Mouse (Mus musculus): ENCODE data around the gene Gss. TPM values are rescaled to one million over a fixed set of nuclear protein-coding genes. Genes with fewer than 3 reads are reported as not detected.

Gss gene
- polyA plus RNA-seq, 1 experiment from 2014 or later, result 16.7 TPM

DNA sequence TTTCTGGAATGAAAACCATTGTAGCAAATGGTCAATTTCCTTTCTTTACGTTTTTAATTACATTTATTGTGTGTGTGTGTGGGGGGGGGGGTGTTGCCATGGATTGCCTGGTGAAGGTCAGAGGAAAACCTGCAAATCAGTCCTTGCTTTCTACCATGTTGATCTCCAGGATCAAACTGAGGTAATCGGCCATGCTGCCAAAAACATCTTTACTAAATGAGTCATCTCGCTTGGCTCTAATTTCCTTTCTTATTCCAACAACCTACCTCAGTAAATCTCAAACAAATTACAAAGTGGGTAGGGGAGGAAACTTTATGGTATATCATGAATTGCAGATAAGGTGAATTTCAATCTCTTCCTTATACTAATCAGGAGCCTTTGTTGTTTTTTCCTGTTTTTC, 4.5 kb downstream of the Gss start:
- Histone ChIP-seq H3K4me2 (no peak overlapping the region), H3K9ac (no peak overlapping the region), H3K4me1 (peaks cover 19% of the 10 kb centered on the region), H3K27ac (no peak overlapping the region), H3K36me3 (ENCODE audit: poor library complexity, severe bottlenecking) (no peaks in the 10 kb centered on the region), H3K9me3 (replicated peaks) (no peaks in the 10 kb centered on the region), H3K27me3 (no peaks in the 10 kb centered on the region), H3K4me3 (no peak overlapping the region)
- 76% methylated on average over 3 of the region's 3 CpGs for WGBS
- ATAC-seq, result no peak

DNA sequence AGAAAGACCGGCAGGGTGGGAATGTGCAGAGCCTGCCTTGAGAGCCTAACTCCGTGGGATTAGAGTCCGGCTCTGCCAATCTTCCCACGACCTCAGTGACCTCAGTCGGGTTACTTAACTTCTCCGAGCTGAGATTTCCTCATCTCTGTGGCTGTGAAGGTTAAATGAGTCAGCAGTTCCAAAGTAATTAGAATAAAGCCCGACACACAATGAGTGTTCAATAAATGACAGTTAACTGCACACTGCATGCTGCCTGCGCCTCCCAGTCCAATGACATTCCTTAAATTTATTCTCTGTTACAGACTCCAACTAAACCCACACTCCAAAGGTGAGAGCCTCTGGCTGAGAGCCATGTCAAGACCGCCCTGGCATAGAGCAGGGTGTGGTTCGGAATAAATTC, 7.1 kb downstream of the Gss start:
- 27% methylated on average over 10 of the region's 10 CpGs for WGBS
- no peak overlapping the region for H3K4me2 ChIP-seq
- peaks cover 3% of the 10 kb centered on the region; the same call in 1 of the 2 replicates for H3K4me1 ChIP-seq
- H3K9me3 ChIP-seq (replicated peaks), result no peaks in the 10 kb centered on the region
- H3K27ac ChIP-seq, result no peak overlapping the region
- H3K27me3 ChIP-seq, result no peaks in the 10 kb centered on the region
- no peak for ATAC-seq
- no peak overlapping the region for H3K9ac ChIP-seq
- no peaks in the 10 kb centered on the region for H3K36me3 ChIP-seq (ENCODE audit: poor library complexity, severe bottlenecking)
- no peak overlapping the region for H3K4me3 ChIP-seq

GRCm38 (mm10) chr2:155585082-155585481, 7.5 kb downstream of the Gss start:
- ATAC-seq, result no peak
- Histone ChIP-seq H3K36me3 (ENCODE audit: poor library complexity, severe bottlenecking) (no peaks in the 10 kb centered on the region), H3K9ac (no peak overlapping the region), H3K4me2 (no peak overlapping the region), H3K9me3 (replicated peaks) (no peaks in the 10 kb centered on the region), H3K4me3 (no peak overlapping the region), H3K4me1 (peaks cover 3% of the 10 kb centered on the region; the same call in 1 of the 2 replicates), H3K27ac (no peak overlapping the region), H3K27me3 (no peaks in the 10 kb centered on the region)
- WGBS, result 61% methylated on average over 9 of the region's 9 CpGs

DNA sequence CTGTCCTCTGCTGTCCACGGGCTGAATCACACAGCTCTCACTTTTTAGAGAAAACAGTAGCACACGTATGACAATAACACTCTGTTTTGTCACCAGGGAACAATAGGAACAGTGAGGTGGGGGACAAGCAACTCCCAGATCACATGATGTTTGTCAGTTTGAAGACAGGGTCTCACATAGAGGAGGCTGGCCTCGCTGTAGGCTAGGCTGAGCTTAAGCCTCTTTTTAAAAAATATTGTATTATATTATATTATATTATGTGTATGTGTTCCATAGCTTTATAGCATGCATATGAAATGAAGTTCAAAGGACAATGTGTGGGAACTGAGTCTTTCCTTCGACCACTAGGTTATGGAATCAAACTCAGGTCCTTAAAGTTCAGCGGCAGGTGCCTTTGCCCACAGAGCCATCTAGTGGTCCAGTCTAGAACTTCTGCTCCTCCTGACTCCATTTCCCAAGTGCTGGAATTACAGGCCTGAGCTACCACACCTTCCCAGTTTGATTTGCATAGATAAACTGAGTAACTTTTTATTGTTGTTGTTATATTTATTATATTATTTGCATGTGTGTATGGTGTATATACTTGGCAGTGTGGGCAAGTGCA, 8.6 kb downstream of the Gss start:
- Histone ChIP-seq H3K27me3 (no peaks in the 10 kb centered on the region), H3K9me3 (replicated peaks) (no peaks in the 10 kb centered on the region), H3K9ac (no peak overlapping the region), H3K4me3 (no peak overlapping the region), H3K27ac (no peak overlapping the region), H3K36me3 (ENCODE audit: poor library complexity, severe bottlenecking) (no peaks in the 10 kb centered on the region), H3K4me2 (no peak overlapping the region), H3K4me1 (peaks cover 3% of the 10 kb centered on the region; the same call in 1 of the 2 replicates)
- WGBS, result 41% methylated on average over 5 of the region's 5 CpGs
- ATAC-seq, result 0 out of 2 replicates have a peak, but pooled peaks have one; percentile 43

DNA sequence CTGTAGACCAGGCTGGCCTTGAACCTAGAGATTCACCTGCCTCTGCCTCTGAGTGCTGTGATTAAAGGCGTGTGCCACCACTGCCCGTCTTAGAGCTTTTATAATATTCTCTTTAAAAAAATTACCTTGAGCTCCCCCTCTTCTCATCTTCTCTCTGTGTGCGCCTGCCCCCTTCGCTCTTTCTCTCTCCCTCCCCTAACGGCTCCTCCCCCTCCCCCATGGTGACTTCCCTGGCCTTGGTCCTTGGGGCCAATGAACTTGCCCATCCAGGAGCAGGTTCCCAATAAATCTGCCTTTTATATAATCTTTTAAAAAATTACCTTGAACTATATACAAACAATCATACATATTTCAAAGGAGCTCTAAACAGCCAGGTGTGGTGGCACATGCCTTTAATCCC, 9.6 kb downstream of the Gss start:
- H3K27me3 ChIP-seq, result no peaks in the 10 kb centered on the region
- no peaks in the 10 kb centered on the region for H3K9me3 ChIP-seq (replicated peaks)
- H3K27ac ChIP-seq, result no peak overlapping the region
- no peak for ATAC-seq
- H3K9ac ChIP-seq, result no peak overlapping the region
- H3K4me1 ChIP-seq, result peaks cover 3% of the 10 kb centered on the region; the same call in 1 of the 2 replicates
- WGBS, result 92% methylated on average over 5 of the region's 5 CpGs
- H3K4me2 ChIP-seq, result no peak overlapping the region
- 0 out of 2 replicates have a peak, but pooled peaks cover 4% of the 10 kb centered on the region for H3K36me3 ChIP-seq (ENCODE audit: poor library complexity, severe bottlenecking)
- H3K4me3 ChIP-seq, result no peak overlapping the region

GRCm38 (mm10) chr2:155582384-155582995, 10.1 kb downstream of the Gss start:
- Histone ChIP-seq H3K4me2 (no peak overlapping the region), H3K27me3 (no peaks in the 10 kb centered on the region), H3K9me3 (replicated peaks) (no peaks in the 10 kb centered on the region), H3K4me3 (no peak overlapping the region), H3K27ac (no peak overlapping the region), H3K36me3 (ENCODE audit: poor library complexity, severe bottlenecking) (0 out of 2 replicates have a peak, but pooled peaks cover 4% of the 10 kb centered on the region), H3K4me1 (peaks cover 3% of the 10 kb centered on the region; the same call in 1 of the 2 replicates), H3K9ac (no peak overlapping the region)
- WGBS, result 78% methylated on average over 4 of the region's 4 CpGs
- no peak for ATAC-seq

DNA sequence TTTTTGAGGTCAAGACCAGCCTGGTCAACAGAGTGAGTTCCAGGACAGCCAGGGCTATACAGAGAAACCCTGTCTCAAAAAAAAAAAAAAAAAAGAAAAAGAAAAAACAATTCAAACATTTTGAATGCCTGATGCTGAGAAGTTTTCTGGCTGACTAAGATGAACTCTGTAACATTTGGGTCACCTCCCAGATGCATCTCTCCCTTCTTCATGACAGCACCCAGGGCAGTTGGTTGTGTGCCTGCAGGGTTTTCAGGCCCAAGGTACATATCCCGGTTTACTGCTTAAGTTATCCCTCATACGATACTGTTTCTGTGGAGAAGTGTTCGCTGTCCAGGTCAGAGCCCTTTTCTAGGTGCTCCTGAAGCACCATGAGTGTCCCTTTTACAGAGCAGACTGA, 12.3 kb downstream of the Gss start:
- ATAC-seq, result no peak
- no peak overlapping the region for H3K9ac ChIP-seq
- WGBS, result 94% methylated on average over 3 of the region's 3 CpGs

DNA sequence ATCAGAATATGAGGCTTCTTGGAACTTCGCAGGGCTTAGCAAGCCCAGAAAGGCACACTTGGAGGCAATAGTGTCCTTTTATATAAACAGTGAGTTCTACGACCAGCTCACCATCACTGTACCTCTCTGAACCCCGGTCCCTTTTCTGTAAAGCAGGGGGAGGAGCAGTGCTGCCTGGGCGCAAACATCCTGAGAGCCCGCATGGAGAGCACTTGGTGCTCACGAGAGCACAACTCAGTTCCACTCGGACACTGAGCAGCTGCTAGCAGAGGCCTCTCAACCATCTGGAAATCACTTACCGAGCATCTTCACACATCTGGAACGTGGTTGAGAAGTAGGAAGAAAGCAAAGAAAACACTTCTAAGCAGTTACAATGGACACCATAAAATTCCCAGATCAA, 16.0 kb downstream of the Gss start:
- Histone ChIP-seq H3K9ac (no peak overlapping the region), H3K4me3 (no peak overlapping the region), H3K4me1 (no peaks in the 10 kb centered on the region; the same call in 1 of the 2 replicates), H3K27me3 (no peaks in the 10 kb centered on the region), H3K27ac (no peak overlapping the region), H3K4me2 (no peak overlapping the region), H3K9me3 (replicated peaks) (no peaks in the 10 kb centered on the region), H3K36me3 (ENCODE audit: poor library complexity, severe bottlenecking) (0 out of 2 replicates have a peak, but pooled peaks cover 11% of the 10 kb centered on the region)
- WGBS, result 90% methylated on average over 9 of the region's 9 CpGs
- no peak for ATAC-seq

More for the DNA sequence above, 12.3 kb downstream of the Gss start:
- H3K27ac ChIP-seq, result no peak overlapping the region
- no peaks in the 10 kb centered on the region for H3K27me3 ChIP-seq
- no peak overlapping the region for H3K4me2 ChIP-seq
- peaks cover 2% of the 10 kb centered on the region; the same call in 1 of the 2 replicates for H3K4me1 ChIP-seq
- no peaks in the 10 kb centered on the region for H3K9me3 ChIP-seq (replicated peaks)
- H3K36me3 ChIP-seq (ENCODE audit: poor library complexity, severe bottlenecking), result 0 out of 2 replicates have a peak, but pooled peaks cover 11% of the 10 kb centered on the region
- no peak overlapping the region for H3K4me3 ChIP-seq

- 65% methylated on average over 4 of the region's 4 CpGs for WGBS
- no peak overlapping the region for H3K4me2 ChIP-seq
- H3K36me3 ChIP-seq (ENCODE audit: poor library complexity, severe bottlenecking), result 0 out of 2 replicates have a peak, but pooled peaks cover 11% of the 10 kb centered on the region
- ATAC-seq, result no peak
- H3K9me3 ChIP-seq (replicated peaks), result no peaks in the 10 kb centered on the region
- no peak overlapping the region for H3K9ac ChIP-seq
- H3K27ac ChIP-seq, result no peak overlapping the region
- H3K4me1 ChIP-seq, result peaks cover 4% of the 10 kb centered on the region
- no peaks in the 10 kb centered on the region for H3K27me3 ChIP-seq
- no peak overlapping the region for H3K4me3 ChIP-seq
Observed at GRCm38 (mm10) chr2:155574700-155575099, 17.9 kb downstream of the Gss start.

GRCm38 (mm10) chr2:155573996-155574395, 18.6 kb downstream of the Gss start:
- Histone ChIP-seq H3K4me3 (no peak overlapping the region), H3K27ac (no peak overlapping the region), H3K9me3 (replicated peaks) (no peaks in the 10 kb centered on the region), H3K4me1 (peaks cover 11% of the 10 kb centered on the region), H3K36me3 (ENCODE audit: poor library complexity, severe bottlenecking) (0 out of 2 replicates have a peak, but pooled peaks cover 11% of the 10 kb centered on the region), H3K27me3 (no peaks in the 10 kb centered on the region), H3K9ac (no peak overlapping the region), H3K4me2 (no peak overlapping the region)
- 91% methylated on average over 7 of the region's 7 CpGs for whole genome bisulfite sequencing
- no peak for ATAC-seq

DNA sequence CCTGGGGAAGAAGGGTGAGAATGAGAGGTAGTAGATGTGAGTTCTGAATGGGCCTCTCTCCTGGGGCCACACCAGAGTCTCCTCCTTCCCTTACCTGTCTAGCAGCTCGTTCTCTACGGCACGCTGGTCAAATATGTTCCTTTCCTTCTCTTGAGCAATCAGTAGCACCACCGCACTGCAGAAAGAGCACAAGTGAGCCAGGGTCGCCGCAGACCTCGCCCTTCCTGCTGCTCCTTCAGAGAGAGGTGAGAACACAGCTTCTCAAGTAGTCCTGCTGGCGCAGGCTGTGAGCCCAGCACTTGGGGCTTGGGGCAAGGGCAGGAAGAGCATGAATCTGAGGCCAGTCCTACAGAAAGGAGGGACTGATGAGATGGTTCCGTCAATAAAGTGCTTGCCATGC, 19.6 kb downstream of the Gss start:
- Histone ChIP-seq H3K4me3 (no peak overlapping the region), H3K36me3 (ENCODE audit: poor library complexity, severe bottlenecking) (0 out of 2 replicates have a peak, but pooled peaks cover 7% of the 10 kb centered on the region), H3K4me2 (no peak overlapping the region), H3K27ac (no peak overlapping the region), H3K4me1 (peaks cover 11% of the 10 kb centered on the region), H3K9ac (no peak overlapping the region), H3K9me3 (replicated peaks) (no peaks in the 10 kb centered on the region), H3K27me3 (no peaks in the 10 kb centered on the region)
- no peak for ATAC-seq
- WGBS, result 88% methylated on average over 9 of the region's 9 CpGs

DNA sequence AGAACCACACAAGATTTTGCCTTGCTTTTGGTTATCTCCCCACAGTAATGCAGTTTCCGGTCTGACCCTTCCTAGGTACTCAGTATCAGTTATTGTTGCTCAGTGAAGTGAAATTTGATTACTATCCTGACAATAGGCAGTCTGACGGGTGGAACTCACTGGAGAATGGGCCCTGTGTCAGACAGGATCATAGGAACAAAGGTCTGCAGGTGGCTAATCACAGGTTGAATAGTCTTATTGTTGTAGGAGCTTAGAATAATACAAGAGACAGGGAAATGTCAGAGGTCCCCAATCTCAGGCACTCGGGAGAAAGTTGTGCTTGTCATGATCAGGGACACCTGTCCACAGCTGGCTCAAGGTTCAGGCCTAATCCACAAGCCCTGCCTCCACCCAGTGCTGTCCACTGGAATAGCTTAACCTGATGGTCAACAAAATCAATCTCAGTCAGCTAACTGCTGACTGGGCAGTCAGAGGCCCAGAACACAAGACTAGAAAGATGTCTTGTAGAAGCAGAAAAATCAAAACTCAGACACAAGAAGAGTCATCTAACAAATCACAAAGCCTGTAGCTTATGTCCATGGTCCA, 23.3 kb downstream of the Gss start:
- H3K4me3 ChIP-seq, result no peak overlapping the region
- no peak for ATAC-seq
- 0 out of 2 replicates have a peak, but pooled peaks cover 4% of the 10 kb centered on the region for H3K36me3 ChIP-seq (ENCODE audit: poor library complexity, severe bottlenecking)
- H3K27me3 ChIP-seq, result no peaks in the 10 kb centered on the region
- no peak overlapping the region for H3K4me2 ChIP-seq
- 4% methylated on average over 3 of the region's 3 CpGs for WGBS
- peaks cover 11% of the 10 kb centered on the region for H3K4me1 ChIP-seq
- H3K9ac ChIP-seq, result no peak overlapping the region
- no peaks in the 10 kb centered on the region for H3K9me3 ChIP-seq (replicated peaks)
- H3K27ac ChIP-seq, result no peak overlapping the region

Data from forebrain, embryonic 13.5 days (tissue).